Mouse (Mus musculus) left cerebral cortex, postnatal 36 days (tissue): ENCODE measurements around the gene Echdc2. TPM values are rescaled to one million over a fixed set of nuclear protein-coding genes. Genes with fewer than 3 reads are reported as not detected.
"Not testable (repeated sequence)": the region's sequence is repeated elsewhere in the genome, so short reads cannot be mapped to it uniquely, and the experiment has no call there.

ENCODE experiments used
- DNase-seq, 2 experiments: peaks; one replicate each; pipeline ENCODE4 v3.0.0; 2021 to 2022; ENCODE audit warnings: low spot score in 2 of 2, mixed read lengths in 1 of 2
- intact Hi-C: fragments of 180-260 bp; cut with DNase I; formaldehyde crosslinking; loops from one replicate; pipeline ENCODE4 v1.15.1; 2025
- total RNA-seq, 2 experiments: library from RNA; stranded (reverse); gene quantifications; 2 replicates each; pipeline ENCODE4 v1.2.3; 2021

The Echdc2 gene
- 10 to 100 TPM; 10.9 to 13.3 TPM for total RNA-seq

- DNase-seq: peak; percentile 7 to 11
- intact Hi-C loops: no loop called here
These were observed at the start of gene Echdc2 for GRCm38 (mm10) chr4:108165152-108165895. Gene Echdc2, plus strand, starts transcription at chr4:108165437.

- intact Hi-C loops: loop anchor here (10.0 kb wide), 1 partner anchor 188 kb away; the partner anchor contains the start of gene Zyg11b
These were observed 48.8 kb upstream of the Echdc2 start for GRCm38 (mm10) chr4:108116466-108116865.

GRCm38 (mm10) chr4:108117488-108117887, 47.7 kb upstream of the Echdc2 start:
- intact Hi-C loops: loop anchor here (10.0 kb wide), 1 partner anchor 187 kb away; the partner anchor contains the start of gene Zyg11b
- DNase-seq: peak in 1 of 2 experiments; percentile 5

More at GRCm38 (mm10) chr4:108116466-108116865, 48.8 kb upstream of the Echdc2 start:
- no peak for DNase-seq

- peak; percentile 91 for DNase-seq
- intact Hi-C loops: loop anchor here (10.0 kb wide), 1 partner anchor 187 kb away; the partner anchor contains the start of gene Zyg11b
These were observed 47.0 kb upstream of the Echdc2 start for GRCm38 (mm10) chr4:108117924-108118876.

- intact Hi-C loops: no loop called here
- no peak for DNase-seq
These were observed 41.1 kb upstream of the Echdc2 start for GRCm38 (mm10) chr4:108124104-108124503.

GRCm38 (mm10) chr4:108126260-108126659, 39.0 kb upstream of the Echdc2 start:
- intact Hi-C loops: no loop called here
- no peak for DNase-seq

- intact Hi-C loops: no loop called here
- DNase-seq: no peak
These were observed 37.7 kb upstream of the Echdc2 start for GRCm38 (mm10) chr4:108127516-108127915.

- no peak for DNase-seq
- intact Hi-C loops: no loop called here
These were observed 36.9 kb upstream of the Echdc2 start for GRCm38 (mm10) chr4:108128339-108128738.

- intact Hi-C loops: no loop called here
- no peak for DNase-seq
These were observed 34.8 kb upstream of the Echdc2 start for GRCm38 (mm10) chr4:108130452-108130851.

- no peak for DNase-seq
- intact Hi-C loops: no loop called here
These were observed 28.3 kb upstream of the Echdc2 start for GRCm38 (mm10) chr4:108136938-108137337.

GRCm38 (mm10) chr4:108143178-108143577, 22.1 kb upstream of the Echdc2 start:
- intact Hi-C loops, DNase-seq: not testable (repeated sequence)

- intact Hi-C loops: no loop called here
- DNase-seq: no peak
These were observed 21.5 kb upstream of the Echdc2 start for GRCm38 (mm10) chr4:108143778-108144177.

GRCm38 (mm10) chr4:108144880-108145279, 20.4 kb upstream of the Echdc2 start, which contains the start of gene Scp2:
Gene Scp2, minus strand, starts transcription at chr4:108144998.
- no peak for DNase-seq
- intact Hi-C loops: no loop called here

- DNase-seq, intact Hi-C loops: not testable (repeated sequence)
These were observed 19.7 kb upstream of the Echdc2 start for GRCm38 (mm10) chr4:108145554-108145953.

GRCm38 (mm10) chr4:108155141-108155540, 10.1 kb upstream of the Echdc2 start:
- intact Hi-C loops, DNase-seq: not testable (repeated sequence)

- intact Hi-C loops: no loop called here
- DNase-seq: no peak
These were observed 3.3 kb upstream of the Echdc2 start for GRCm38 (mm10) chr4:108161936-108162335.

- intact Hi-C loops: no loop called here
- no peak for DNase-seq
These were observed 1.9 kb upstream of the Echdc2 start for GRCm38 (mm10) chr4:108163291-108163690.

GRCm38 (mm10) chr4:108166874-108167273, 1.6 kb downstream of the Echdc2 start:
- peak in 1 of 2 experiments; percentile 3 for DNase-seq
- intact Hi-C loops: no loop called here

- DNase-seq: no peak
These were observed 2.8 kb downstream of the Echdc2 start for GRCm38 (mm10) chr4:108168056-108168455.

GRCm38 (mm10) chr4:108182278-108182677, 17.0 kb downstream of the Echdc2 start:
- intact Hi-C loops: no loop called here
- no peak for DNase-seq

More at GRCm38 (mm10) chr4:108168056-108168455, 2.8 kb downstream of the Echdc2 start:
- intact Hi-C loops: no loop called here
